Mouse (Mus musculus) colon, adult 2 months (tissue): ENCODE data around the gene Gm3383. TPM values are rescaled to one million over a fixed set of nuclear protein-coding genes. Genes with fewer than 3 reads are reported as not detected.

Experiments
- polyA plus RNA-seq: library from polyadenylated mRNA; depleted of rRNA; stranded (reverse); fragments of >200 nt; gene quantifications from 2 replicates; pipeline ENCODE4 v1.2.3, GENCODE M21; 2012; rRNA removed

The Gm3383 gene
- polyA plus RNA-seq = 0.16 TPM in 1 of 2 replicates, not detected in the other

DNA sequence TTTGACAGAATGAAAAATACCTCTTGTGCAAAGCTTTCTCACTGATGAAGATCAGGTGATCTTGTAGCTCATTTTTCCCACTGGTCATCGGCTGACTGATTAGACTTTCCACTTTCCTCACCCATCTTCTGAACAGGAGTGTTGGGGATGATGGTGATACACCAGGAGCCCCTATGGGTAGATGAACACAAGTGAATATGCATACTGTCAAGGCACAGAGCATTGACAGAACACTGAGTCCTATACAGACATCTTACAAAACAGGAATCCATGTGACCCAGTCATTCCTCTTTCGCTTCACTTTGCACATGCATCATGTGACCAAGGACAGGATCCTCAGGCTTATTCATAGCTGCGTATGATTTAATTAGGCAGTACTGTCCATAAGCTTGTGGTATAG is at the start of gene Gm3383:
Gene Gm3383 (minus strand): TSS at position 101 of the 400 bp plus-strand sequence.

GRCm38 (mm10) chr14:5830229-5830628 is 22.4 kb upstream of the Gm3383 start, which contains the start of gene Gm3424:
Gene Gm3424, minus strand, starts transcription at chr14:5830329.

GRCm38 (mm10) chr14:5741477-5741876 is 66.3 kb downstream of the Gm3383 start, which contains the start of gene Gm3373:
Gene Gm3373, minus strand, starts transcription at chr14:5741577.

GRCm38 (mm10) chr14:5687357-5687756 is 120.4 kb downstream of the Gm3383 start, which contains the start of gene Gm9603:
Gene Gm9603, minus strand, starts transcription at chr14:5687457.

GRCm38 (mm10) chr14:5632928-5633327 is 174.9 kb downstream of the Gm3383 start, which contains the start of gene Gm8265:
Gene Gm8265, minus strand, starts transcription at chr14:5633028.

Other genes starting within 250 kb of the Gm3383 start
- gene Gm8265, start 175.0 kb downstream of the Gm3383 start, polyA plus RNA-seq = not detected in 2 replicates
- not detected in 2 replicates for gene Gm9603, start 120.5 kb downstream of the Gm3383 start, polyA plus RNA-seq
- gene Gm3373, start 66.4 kb downstream of the Gm3383 start, polyA plus RNA-seq = 0.21 TPM in 1 of 2 replicates, not detected in the other
- not detected in 2 replicates for gene Gm3424, start 22.3 kb upstream of the Gm3383 start, polyA plus RNA-seq
- gene Gm8237, start 72.4 kb upstream of the Gm3383 start, polyA plus RNA-seq = not detected in 2 replicates
- not detected in 2 replicates for gene Gm3248, start 153.8 kb upstream of the Gm3383 start, polyA plus RNA-seq
- gene Gm3453, start 171.2 kb upstream of the Gm3383 start, polyA plus RNA-seq = not detected in 2 replicates